Mouse (Mus musculus) CH12.LX (cell line): ENCODE results near the gene Ephb6. TPM values are rescaled to one million over a fixed set of nuclear protein-coding genes. Genes with fewer than 3 reads are reported as not detected.

Experiments
- DNase-seq: peaks from one replicate; pipeline ENCODE4 v3.0.0-alpha.2; 2013; ENCODE audit errors: extremely low read depth
- H3K27ac ChIP-seq: 2 replicates; pipeline ENCODE4 v1.5.1; 2012; ENCODE audit warnings: low read depth, mild to moderate bottlenecking, control low read depth, moderate library complexity; ENCODE audit not compliant: insufficient read depth
- H3K27me3 ChIP-seq: replicated peaks from 2 replicates; pipeline ENCODE3; 2012; ENCODE audit warnings: inconsistent platforms
- H3K36me3 ChIP-seq, 2 experiments: replicated peaks in 1 of 2; 2 replicates each; pipeline versions ENCODE3 to v1.6.1; 2012; ENCODE audit warnings: inconsistent platforms in 1 of 2, low read length in 1 of 2, mild to moderate bottlenecking in 1 of 2, mixed read lengths in 1 of 2, moderate library complexity in 1 of 2; ENCODE audit not compliant: control insufficient read depth in 1 of 2, insufficient read depth in 1 of 2
- H3K4me1 ChIP-seq, 2 experiments: 2 replicates each; pipeline ENCODE4 v1.6.1; 2012; ENCODE audit warnings: inconsistent platforms in 1 of 2, moderate library complexity in 1 of 2; ENCODE audit not compliant: insufficient read depth in 2 of 2, control insufficient read depth in 1 of 2
- H3K4me2 ChIP-seq: 2 replicates; pipeline ENCODE4 v1.6.1; 2012; ENCODE audit warnings: low read depth, mild to moderate bottlenecking, control low read depth; ENCODE audit not compliant: poor library complexity, insufficient read depth, severe bottlenecking
- H3K4me3 ChIP-seq, 3 experiments: fragments of 150-350 bp in 1 of 3; sonication (generic) in 1 of 3; replicated peaks in 1 of 3; 2 replicates each; pipeline versions ENCODE3 to v1.5.1; 2011 to 2012; ENCODE audit warnings: low read depth in 2 of 3, low read length in 2 of 3, mild to moderate bottlenecking in 2 of 3, moderate library complexity in 2 of 3, control low read depth in 1 of 3, improper control_type of control experiment in 1 of 3, inconsistent platforms in 1 of 3, mixed read lengths in 1 of 3; ENCODE audit not compliant: poor library complexity in 1 of 3
- H3K79me2 ChIP-seq: replicated peaks from 2 replicates; pipeline ENCODE4 v1.6.1; 2012; ENCODE audit warnings: mild to moderate bottlenecking, moderate library complexity; ENCODE audit not compliant: control insufficient read depth, poor library complexity, insufficient read depth, severe bottlenecking; ENCODE audit errors: extremely low read depth
- H3K9ac ChIP-seq: 2 replicates; pipeline ENCODE4 v1.6.1; 2012; ENCODE audit warnings: low read depth, mild to moderate bottlenecking, control low read depth, moderate library complexity; ENCODE audit not compliant: insufficient read depth
- H3K9me3 ChIP-seq: replicated peaks from 2 replicates; pipeline ENCODE3; 2012; ENCODE audit warnings: low read length, inconsistent platforms, mixed read lengths
- BHLHE40 ChIP-seq: IDR thresholded peaks from 2 replicates; pipeline ENCODE4 v1.6.1; 2011; ENCODE audit warnings: mild to moderate bottlenecking, low read depth, low read length, improper control_type of control experiment
- CHD1 ChIP-seq: IDR thresholded peaks from 2 replicates; pipeline ENCODE4 v1.6.1; 2012; ENCODE audit warnings: low read depth, low read length, improper control_type of control experiment, inconsistent platforms
- CHD2 ChIP-seq: IDR thresholded peaks from 2 replicates; pipeline ENCODE4 v1.6.1; 2011; ENCODE audit warnings: low read length, improper control_type of control experiment
- CTCF ChIP-seq, 2 experiments: IDR thresholded peaks in 1 of 2; conservative IDR thresholded peaks in 1 of 2; 2 replicates each; pipeline ENCODE4 v1.5.1; 2011 to 2012; ENCODE audit warnings: low read depth in 2 of 2, low read length in 2 of 2, improper control_type of control experiment in 1 of 2, inconsistent platforms in 1 of 2, mild to moderate bottlenecking in 1 of 2, moderate library complexity in 1 of 2
- E2F4 ChIP-seq: IDR thresholded peaks from 2 replicates; pipeline ENCODE4 v1.6.1; 2011; ENCODE audit warnings: low read depth, low read length, improper control_type of control experiment; ENCODE audit not compliant: insufficient replicate concordance
- ELF1 ChIP-seq: IDR thresholded peaks from 2 replicates; pipeline ENCODE4 v1.6.1; 2014; ENCODE audit warnings: low read depth, mild to moderate bottlenecking, inconsistent platforms, low read length, improper control_type of control experiment
- EP300 ChIP-seq: IDR thresholded peaks from 2 replicates; pipeline ENCODE4 v1.6.1; 2011; ENCODE audit warnings: low read length, improper control_type of control experiment
- GABPA ChIP-seq: IDR thresholded peaks from 2 replicates; pipeline ENCODE4 v1.6.1; 2012; ENCODE audit warnings: low read depth, low read length, improper control_type of control experiment, inconsistent platforms; ENCODE audit not compliant: insufficient replicate concordance
- JUN ChIP-seq: IDR thresholded peaks from 2 replicates; pipeline ENCODE4 v1.6.1; 2011; ENCODE audit warnings: low read depth, mild to moderate bottlenecking, low read length, improper control_type of control experiment, moderate library complexity; ENCODE audit not compliant: insufficient read depth
- JUND ChIP-seq: conservative IDR thresholded peaks from 2 replicates; pipeline ENCODE4 v1.6.1; 2011; ENCODE audit warnings: low read depth, low read length, improper control_type of control experiment
- KAT2A ChIP-seq: IDR thresholded peaks from 2 replicates; pipeline ENCODE4 v1.6.1; 2012; ENCODE audit warnings: low read length, improper control_type of control experiment, inconsistent platforms; ENCODE audit not compliant: insufficient replicate concordance
- MAFK ChIP-seq: IDR thresholded peaks from 2 replicates; pipeline ENCODE4 v1.6.1; 2011; ENCODE audit warnings: low read length, improper control_type of control experiment; ENCODE audit not compliant: insufficient replicate concordance
- MAX ChIP-seq: IDR thresholded peaks from 2 replicates; pipeline ENCODE4 v1.6.1; 2011; ENCODE audit warnings: low read length, improper control_type of control experiment
- MXI1 ChIP-seq: IDR thresholded peaks from 2 replicates; pipeline ENCODE4 v1.6.1; 2011; ENCODE audit warnings: mild to moderate bottlenecking, low read depth, low read length, improper control_type of control experiment
- MYC ChIP-seq: IDR thresholded peaks from 2 replicates; pipeline ENCODE4 v1.6.1; 2011; ENCODE audit warnings: low read depth, mild to moderate bottlenecking, improper control_type of control experiment, low read length
- NELFE ChIP-seq: IDR thresholded peaks from 2 replicates; pipeline ENCODE4 v1.6.1; 2011; ENCODE audit warnings: low read depth, low read length, improper control_type of control experiment
- POLR2A ChIP-seq: IDR thresholded peaks from 2 replicates; pipeline ENCODE4 v1.6.1; 2011; ENCODE audit warnings: low read depth, mild to moderate bottlenecking, improper control_type of control experiment, low read length
- POLR2AphosphoS2 ChIP-seq: IDR thresholded peaks from 2 replicates; pipeline ENCODE4 v1.6.1; 2011; ENCODE audit warnings: low read depth, low read length, improper control_type of control experiment
- RAD21 ChIP-seq: IDR thresholded peaks from 2 replicates; pipeline ENCODE4 v1.6.1; 2011; ENCODE audit warnings: low read depth, mild to moderate bottlenecking, low read length, improper control_type of control experiment, moderate library complexity
- RCOR1 ChIP-seq: conservative IDR thresholded peaks from 2 replicates; pipeline ENCODE4 v1.6.1; 2012; ENCODE audit warnings: low read depth, mild to moderate bottlenecking, inconsistent platforms, low read length, improper control_type of control experiment
- SMC3 ChIP-seq: IDR thresholded peaks from 2 replicates; pipeline ENCODE4 v1.6.1; 2011; ENCODE audit warnings: low read depth, low read length, improper control_type of control experiment
- USF1 ChIP-seq: IDR thresholded peaks from 2 replicates; pipeline ENCODE4 v1.6.1; 2014; ENCODE audit warnings: low read depth, mild to moderate bottlenecking, inconsistent platforms, low read length, improper control_type of control experiment
- USF2 ChIP-seq: conservative IDR thresholded peaks from 2 replicates; pipeline ENCODE4 v1.6.1; 2011; ENCODE audit warnings: low read depth, low read length, improper control_type of control experiment
- ZC3H11A ChIP-seq: IDR thresholded peaks from 2 replicates; pipeline ENCODE4 v1.6.1; 2012; ENCODE audit warnings: low read depth, mild to moderate bottlenecking, inconsistent platforms, low read length, improper control_type of control experiment
- ZKSCAN1 ChIP-seq: IDR thresholded peaks from 2 replicates; pipeline ENCODE4 v1.6.1; 2012; ENCODE audit warnings: low read depth, inconsistent platforms, low read length, improper control_type of control experiment, borderline replicate concordance
- ZNF384 ChIP-seq: IDR thresholded peaks from 2 replicates; pipeline ENCODE4 v1.6.1; 2012; ENCODE audit warnings: low read depth, low read length, improper control_type of control experiment, inconsistent platforms
- dilution Hi-C: fragments of 300-500 bp; cut with MboI; formaldehyde crosslinking; loops from 2 replicates; pipeline ENCODE4 v1.14.3; 2020; ENCODE audit warnings: low sequenced_read_pairs; ENCODE audit not compliant: extremely low pct_unique_long_range_greater_than_20kb, extremely low pct_ligation_motif_present
- in situ Hi-C: fragments of 300-500 bp; cut with MboI; formaldehyde crosslinking; loops from 3 replicates; pipeline ENCODE4 v1.14.3; 2019; ENCODE audit warnings: low sequenced_read_pairs, low pct_ligation_motif_present, low pct_unique_long_range_greater_than_20kb, mixed read lengths
- polyA plus RNA-seq: library from polyadenylated mRNA; unstranded; fragments of >175 nt; gene quantifications from 2 replicates; pipeline ENCODE4 v1.2.1, GENCODE M21; 2012; ENCODE audit warnings: low read depth; ENCODE audit not compliant: insufficient read length
- total RNA-seq, 2 experiments: library from RNA; depleted of rRNA; stranded (reverse); fragments of 300-350 nt in 1 of 2; fragments of >200 nt in 1 of 2; gene quantifications; 2 replicates each; pipeline ENCODE4 v1.2.3; 2012 to 2014

The Ephb6 gene
- total and polyA plus RNA-seq, 3 experiments, result not detected

DNA sequence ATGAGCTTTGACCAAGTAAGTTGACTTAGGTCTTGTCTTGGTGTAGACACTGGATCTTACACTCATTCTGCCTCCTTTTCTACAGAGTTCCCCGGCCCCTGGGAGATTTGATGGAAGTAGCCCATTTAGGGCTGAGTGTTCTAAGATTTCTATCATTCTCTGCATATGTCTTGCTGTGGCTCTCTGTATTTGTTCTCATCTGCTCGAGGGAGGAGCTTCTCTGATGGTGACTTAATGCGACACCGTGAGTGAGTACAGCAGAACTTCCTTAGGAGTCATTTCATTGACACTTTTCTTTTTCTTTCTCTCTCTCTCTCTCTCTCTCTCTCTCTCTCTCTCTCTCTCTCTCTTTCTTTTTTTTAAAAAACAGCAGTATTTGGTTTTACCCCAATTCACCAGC is 38.3 kb upstream of the Ephb6 start (continued):
- no peak for TF ChIP-seq CHD1
- TF ChIP-seq JUN, result no peak
- TF ChIP-seq JUND, result no peak

DNA sequence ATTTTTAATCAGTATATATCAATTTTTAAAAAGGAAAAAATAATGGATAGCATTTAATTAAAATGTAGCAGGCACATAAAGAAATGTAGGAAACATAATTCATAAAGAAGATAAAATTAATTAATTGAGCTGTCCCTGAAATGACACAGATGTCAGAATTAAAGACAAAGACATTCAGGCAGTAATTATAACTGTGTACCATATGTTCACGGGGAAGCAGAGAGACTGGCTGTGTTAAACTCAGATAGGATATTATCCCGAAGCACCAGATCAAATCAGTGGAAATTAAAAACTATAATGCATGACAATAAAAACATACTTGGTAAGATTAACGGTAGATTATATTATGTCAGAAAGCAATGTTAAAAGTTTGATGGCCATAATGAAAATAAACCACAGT is 36.2 kb upstream of the Ephb6 start:
- Histone ChIP-seq H3K27me3 (no peaks in the 10 kb centered on the region), H3K4me2 (no peak overlapping the region), H3K9me3 (no peaks in the 10 kb centered on the region), H3K4me3 (no peak overlapping the region), H3K27ac (no peak overlapping the region), H3K9ac (no peak overlapping the region), H3K4me1 (no peaks in the 10 kb centered on the region), H3K36me3 (no peaks in the 10 kb centered on the region), H3K79me2 (no peaks in the 10 kb centered on the region)
- TF ChIP-seq MXI1 (no peak), CHD1 (no peak), BHLHE40 (no peak), SMC3 (no peak), MAX (no peak), EP300 (no peak), MYC (no peak), KAT2A (no peak), POLR2A (no peak), CTCF (conservative IDR thresholded peaks at IDR 0.05 in 1 of 2, IDR thresholded peaks at IDR 0.05 in 1 of 2; ENCODE audit: low read depth in 2 of 2, low read length in 2 of 2) (no peak), POLR2AphosphoS2 (no peak), CHD2 (no peak), USF2 (no peak), GABPA (no peak), RCOR1 (no peak), NELFE (no peak), ZKSCAN1 (no peak)
- dilution Hi-C loops (no loop called here), in situ Hi-C loops (no loop called here)
- no peak for DNase-seq

DNA sequence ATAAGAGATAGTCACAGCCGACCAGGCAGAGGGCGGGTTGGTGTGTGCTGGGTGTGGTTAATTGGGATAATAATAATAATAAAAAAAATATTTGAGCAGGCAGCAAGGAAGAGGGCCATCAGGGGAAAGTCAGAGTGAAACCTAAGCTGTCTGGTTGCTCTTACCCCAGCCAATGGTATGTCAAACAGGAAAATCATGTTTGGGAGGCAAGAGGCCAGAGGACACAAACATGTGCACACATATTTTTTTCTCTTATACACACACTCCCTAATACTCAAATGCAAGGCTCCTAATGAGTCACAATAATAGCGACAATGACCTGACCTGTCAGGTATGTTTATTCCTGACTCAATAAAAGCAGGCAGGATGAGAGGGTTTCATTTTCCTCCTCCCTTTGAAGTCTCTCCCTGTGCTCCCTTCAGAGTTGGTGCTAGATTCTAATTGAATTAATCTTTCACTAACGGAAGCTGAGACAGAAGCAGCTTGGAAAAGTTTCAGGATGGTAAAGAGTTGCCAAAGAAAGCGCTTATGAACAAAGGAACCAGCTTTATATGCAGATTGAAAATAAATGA is 28.7 kb upstream of the Ephb6 start:
- H3K4me2 ChIP-seq, result no peak overlapping the region
- H3K4me3 ChIP-seq, result no peak overlapping the region
- DNase-seq, result no peak
- H3K79me2 ChIP-seq, result no peaks in the 10 kb centered on the region
- no peak overlapping the region for H3K27ac ChIP-seq
- H3K4me1 ChIP-seq, result no peaks in the 10 kb centered on the region
- dilution Hi-C loops, result no loop called here
- TF ChIP-seq ELF1 (no peak), RAD21 (no peak), JUN (no peak), ZC3H11A (no peak), ZNF384 (no peak), E2F4 (no peak), MAFK (no peak), USF1 (no peak), EP300 (no peak)
- H3K27me3 ChIP-seq, result no peaks in the 10 kb centered on the region
- H3K9me3 ChIP-seq, result no peaks in the 10 kb centered on the region
- H3K36me3 ChIP-seq, result no peaks in the 10 kb centered on the region
- H3K9ac ChIP-seq, result no peak overlapping the region
- in situ Hi-C loops, result no loop called here
